Mouse (Mus musculus) testis, adult 2 months (tissue): Measurements from ENCODE around the gene Tmem132b. TPM values are rescaled to one million over a fixed set of nuclear protein-coding genes. Genes with fewer than 3 reads are reported as not detected.

Experiments
- H3K27ac ChIP-seq: fragments of 200-500 bp; 2 replicates; pipeline ENCODE4 v1.5.1; 2012; ENCODE audit warnings: low read depth, low read length; ENCODE audit not compliant: control insufficient read depth, insufficient read depth
- H3K27me3 ChIP-seq: fragments of 200-500 bp; 2 replicates; pipeline ENCODE4 v1.6.1; 2012; ENCODE audit warnings: mild to moderate bottlenecking, low read length, moderate library complexity; ENCODE audit not compliant: control insufficient read depth, insufficient read depth
- H3K36me3 ChIP-seq: fragments of 200-500 bp; 2 replicates; pipeline ENCODE4 v1.6.1; 2012; ENCODE audit warnings: mild to moderate bottlenecking, low read length; ENCODE audit not compliant: control insufficient read depth, insufficient read depth
- H3K4me1 ChIP-seq: fragments of 200-500 bp; 2 replicates; pipeline ENCODE4 v1.6.1; 2012; ENCODE audit warnings: low read length; ENCODE audit not compliant: control insufficient read depth, insufficient read depth
- H3K4me3 ChIP-seq: fragments of 200-500 bp; 2 replicates; pipeline ENCODE4 v1.5.1; 2012; ENCODE audit warnings: low read depth, mild to moderate bottlenecking, low read length, moderate library complexity, mixed read lengths; ENCODE audit not compliant: control insufficient read depth
- CTCF ChIP-seq: fragments of 200-500 bp; IDR thresholded peaks from 2 replicates; pipeline ENCODE4 v1.5.1; 2012; ENCODE audit warnings: low read depth, mild to moderate bottlenecking, inconsistent platforms, low read length, moderate library complexity; ENCODE audit not compliant: control insufficient read depth, insufficient read depth, insufficient replicate concordance
- POLR2A ChIP-seq: fragments of 200-500 bp; IDR thresholded peaks from 2 replicates; pipeline ENCODE4 v1.6.1; 2012; ENCODE audit warnings: low read depth, mild to moderate bottlenecking, inconsistent platforms, low read length, moderate library complexity; ENCODE audit not compliant: control insufficient read depth
- polyA plus RNA-seq: library from polyadenylated mRNA; depleted of rRNA; stranded (reverse); fragments of >200 nt; gene quantifications from 2 replicates; pipeline ENCODE4 v1.2.3, GENCODE M21; 2012; rRNA removed

Gene Tmem132b
- polyA plus RNA-seq, 1 experiment: 0.09 TPM

- Histone ChIP-seq H3K27ac (no peak overlapping the region), H3K36me3 (no peaks in the 10 kb centered on the region), H3K4me3 (no peak overlapping the region), H3K27me3 (no peaks in the 10 kb centered on the region), H3K4me1 (no peaks in the 10 kb centered on the region; the same call in 1 of the 2 replicates)
- TF ChIP-seq CTCF (no peak), POLR2A (no peak)
Measured at GRCm38 (mm10) chr5:125835890-125836289, 304.3 kb downstream of the Tmem132b start.

GRCm38 (mm10) chr5:125836761-125837160 lies 305.2 kb downstream of the Tmem132b start:
- Histone ChIP-seq H3K36me3 (no peaks in the 10 kb centered on the region), H3K27ac (no peak overlapping the region), H3K4me1 (no peaks in the 10 kb centered on the region; the same call in 1 of the 2 replicates), H3K27me3 (no peaks in the 10 kb centered on the region), H3K4me3 (no peak overlapping the region)
- no peak for TF ChIP-seq POLR2A

Other genes with a start within 250 kb of the Tmem132b start
- 172 and 188 TPM in 2 replicates for gene Scarb1, start 190.7 kb upstream of the Tmem132b start, polyA plus RNA-seq
- 84.2 and 109 TPM in 2 replicates for gene Gm10382, start 142.5 kb upstream of the Tmem132b start, polyA plus RNA-seq
- 1,188 and 1,319 TPM in 2 replicates for gene Ubc, start 141.6 kb upstream of the Tmem132b start, polyA plus RNA-seq
- gene Dhx37, start 97.7 kb upstream of the Tmem132b start, polyA plus RNA-seq: 17.0 and 19.5 TPM in 2 replicates
- gene Bri3bp, start 90.2 kb upstream of the Tmem132b start, polyA plus RNA-seq: 41.4 and 42.7 TPM in 2 replicates
- gene Aacs, start 56.0 kb upstream of the Tmem132b start, polyA plus RNA-seq: 90.7 and 98.5 TPM in 2 replicates